Mouse (Mus musculus) thymus, postnatal 36 days (tissue): Measurements from ENCODE around the gene Srrm1.
"Not testable (repeated sequence)": the region's sequence is repeated elsewhere in the genome, so short reads cannot be mapped to it uniquely, and the experiment has no call there.

Experiments
- DNase-seq, 2 experiments: peaks; one replicate each; pipeline ENCODE4 v3.0.0; 2022; ENCODE audit warnings: mixed read lengths in 2 of 2

Gene Srrm1

DNA sequence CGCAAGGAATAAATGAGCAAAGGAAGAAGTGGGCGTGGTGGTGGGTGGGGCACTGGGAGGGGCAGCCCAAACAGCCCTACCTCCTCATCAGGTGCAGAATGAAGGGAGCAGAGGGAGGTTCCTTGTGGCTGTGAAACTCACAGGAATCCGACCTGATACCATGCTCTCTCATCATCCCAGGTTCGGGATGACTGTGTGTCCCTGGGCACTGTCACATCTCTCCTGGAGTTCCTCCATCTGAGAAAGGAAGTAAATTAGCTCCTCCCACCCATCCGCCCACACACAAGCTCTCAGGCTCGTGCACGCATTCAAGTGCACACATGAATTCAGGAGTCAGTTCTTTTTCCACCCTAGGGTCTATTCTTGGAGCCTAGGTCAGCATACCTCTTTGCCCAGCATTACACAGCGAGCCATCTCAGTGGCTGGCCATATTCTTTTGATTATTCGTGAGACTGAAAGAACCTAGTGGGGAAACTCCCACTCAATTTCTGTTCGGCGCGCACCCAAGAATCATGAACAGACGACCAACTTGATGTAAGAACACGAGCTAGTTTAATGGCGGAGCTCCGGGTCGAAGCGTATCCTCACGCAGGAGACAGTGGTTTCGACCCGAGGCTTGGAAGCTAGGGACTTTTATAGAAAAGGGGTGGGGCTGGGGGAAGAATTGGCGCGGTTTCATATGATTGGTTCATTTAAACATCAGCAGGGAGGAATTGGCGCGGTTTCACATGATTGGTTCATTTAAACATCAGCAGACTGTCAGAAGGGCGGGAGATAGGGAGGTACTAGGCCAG, 52.7 kb downstream of the Srrm1 start:
- no peak for DNase-seq

DNA sequence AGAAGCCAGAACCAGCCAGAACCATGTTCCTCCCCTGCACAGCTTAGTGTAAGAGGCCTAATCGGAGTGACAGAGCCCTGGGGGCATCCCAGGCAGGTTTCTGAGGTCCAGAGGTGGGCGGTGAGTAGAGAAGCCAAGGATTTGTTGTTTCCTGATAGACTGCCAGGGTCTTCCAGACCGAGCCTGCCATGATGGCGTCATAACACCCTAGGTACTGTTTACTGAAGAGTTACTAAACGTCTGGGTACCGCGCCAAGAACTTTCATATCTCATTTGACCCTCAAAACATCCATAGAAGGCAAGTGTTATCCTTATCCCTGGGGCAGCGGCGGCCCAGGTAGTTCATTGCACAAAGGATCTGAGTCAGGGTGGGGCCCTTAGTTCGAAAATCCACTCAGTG, 54.4 kb downstream of the Srrm1 start:
- DNase-seq = no peak

DNA sequence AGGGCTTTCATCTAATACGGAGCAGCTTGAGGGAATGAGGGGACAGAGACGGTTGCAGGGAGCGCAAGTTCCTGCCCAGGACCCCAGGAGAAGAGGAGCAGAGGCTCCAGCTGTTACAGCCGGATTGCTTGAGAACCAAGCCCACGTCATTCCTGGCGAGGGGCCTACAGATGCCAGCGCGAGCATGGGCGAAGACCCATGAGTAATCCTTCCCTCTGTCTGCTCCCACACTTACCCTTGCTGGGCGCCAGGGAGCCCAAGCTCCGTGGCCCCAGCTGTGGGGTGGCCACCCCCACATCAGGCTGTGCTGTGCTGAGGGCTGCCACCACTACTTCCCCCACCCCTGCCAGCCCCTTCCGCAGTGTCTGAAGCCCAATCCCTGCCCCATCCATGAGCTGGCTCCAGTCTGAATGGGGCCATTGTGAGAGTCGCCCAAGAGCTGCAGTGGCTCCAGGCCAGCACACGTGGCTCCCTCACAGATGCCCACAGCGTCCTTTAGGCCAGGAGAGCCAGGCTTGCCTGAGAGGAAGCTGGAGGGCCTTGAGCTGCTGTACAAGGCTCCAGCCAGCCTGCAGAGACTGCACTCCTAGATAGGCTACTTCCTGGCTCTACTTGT, 55.1 kb downstream of the Srrm1 start:
- DNase-seq = no peak

DNA sequence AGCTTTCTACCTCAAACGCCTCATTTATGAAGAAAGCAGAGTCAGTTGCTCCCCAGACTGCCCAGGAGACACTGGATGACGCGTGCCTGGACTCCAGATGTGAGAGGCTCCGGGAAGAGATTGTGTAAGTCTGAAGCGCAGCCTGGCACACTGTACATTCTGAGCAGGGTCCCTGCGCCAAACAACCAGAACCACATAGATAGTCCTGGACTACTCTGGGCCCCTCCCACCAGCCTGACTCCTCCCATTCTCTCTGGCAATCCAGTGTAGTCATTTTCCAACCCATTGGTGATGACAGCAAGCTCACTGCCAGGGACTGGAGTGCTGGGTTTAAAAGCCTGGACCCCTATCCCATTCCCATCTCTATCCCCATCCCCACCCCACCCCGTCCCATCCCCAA, 56.0 kb downstream of the Srrm1 start:
- DNase-seq = no peak

DNA sequence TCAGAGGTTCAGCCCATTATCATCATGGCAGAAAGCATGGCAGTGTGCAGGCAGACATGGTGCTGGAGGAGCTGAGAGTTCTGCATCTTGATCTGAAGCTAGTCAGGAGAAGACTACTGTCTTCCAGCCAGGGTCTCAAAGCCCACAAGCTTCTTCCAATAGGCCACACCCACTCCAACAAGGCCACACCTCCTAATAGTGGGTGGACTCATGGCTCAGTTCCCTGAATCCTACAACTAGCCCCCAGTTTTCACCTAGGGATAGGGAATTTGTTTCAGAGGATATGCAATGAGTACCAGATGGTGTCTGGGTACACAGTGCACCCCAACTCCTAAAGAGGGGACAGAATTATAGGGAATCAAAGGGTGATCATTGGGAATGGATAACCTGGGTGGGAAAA, 56.6 kb downstream of the Srrm1 start:
- no peak for DNase-seq

DNA sequence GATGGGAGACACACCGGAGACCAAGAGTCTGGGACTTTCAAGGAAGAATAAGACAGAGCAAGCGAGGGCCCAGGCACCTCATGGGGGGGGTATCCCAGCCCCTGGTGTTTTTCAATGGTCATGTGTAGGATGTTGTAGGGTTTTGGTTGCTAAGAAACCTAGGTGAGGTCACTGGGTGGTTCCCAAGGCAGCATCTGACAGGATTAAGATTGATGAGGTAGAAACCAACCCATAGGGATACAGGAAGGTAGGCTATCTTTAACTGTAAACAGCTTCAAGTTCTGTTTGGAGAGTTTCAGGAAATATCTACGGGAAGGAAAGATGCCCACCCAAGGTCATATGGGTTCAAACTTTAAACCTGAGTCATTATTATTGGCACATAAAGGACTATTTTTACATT, 59.3 kb downstream of the Srrm1 start:
- no peak for DNase-seq

DNA sequence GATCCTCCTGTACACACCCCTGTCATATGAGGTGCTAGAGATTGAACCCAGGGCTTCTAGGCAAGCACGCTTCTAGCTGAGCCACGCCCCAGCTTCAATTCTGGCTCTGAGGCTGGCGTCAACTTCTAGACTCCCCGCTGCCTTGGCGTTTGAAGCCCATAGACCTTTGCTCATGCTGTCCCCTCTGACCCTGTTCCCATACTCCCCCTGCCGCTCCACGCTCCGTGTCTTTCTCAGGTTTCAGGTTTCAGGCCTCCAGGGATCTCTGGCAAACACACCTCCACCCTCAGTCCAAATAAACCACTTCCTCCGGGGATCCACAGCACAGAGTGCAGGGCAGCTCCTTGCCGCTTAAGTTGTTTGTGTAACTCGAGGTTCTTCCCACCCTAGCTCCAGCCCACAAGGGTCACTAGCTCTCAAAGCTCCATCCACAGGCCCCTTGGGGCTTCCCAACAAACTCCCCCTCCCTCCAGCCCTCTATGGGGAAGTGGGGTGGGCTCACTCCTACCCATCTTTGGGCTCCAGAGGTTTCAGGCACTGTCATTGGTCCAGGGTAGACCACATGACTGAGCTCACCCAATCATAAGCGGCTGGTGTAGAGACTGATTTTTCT, 60.5 kb downstream of the Srrm1 start:
- DNase-seq = peak; percentile 36 to 48

DNA sequence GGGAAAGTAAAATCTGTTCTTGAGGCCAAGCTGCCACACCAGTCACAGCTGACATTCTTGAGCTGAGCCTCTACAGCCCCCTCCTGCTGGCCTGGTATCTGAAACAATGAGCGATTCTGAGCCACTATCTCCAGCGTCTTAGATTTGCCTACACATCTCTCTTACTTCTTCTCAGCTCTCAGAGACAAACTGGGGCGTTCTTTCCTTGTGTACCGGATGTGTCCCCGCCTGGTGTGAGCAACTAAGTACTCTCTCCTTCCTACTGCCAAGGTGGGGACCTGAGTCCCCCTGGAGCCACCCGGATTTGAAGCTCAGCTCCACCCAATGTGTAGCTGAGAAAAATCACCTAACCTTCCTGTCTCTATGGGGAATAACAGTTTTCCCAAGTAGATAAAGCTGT, 61.3 kb downstream of the Srrm1 start:
- no peak for DNase-seq

DNA sequence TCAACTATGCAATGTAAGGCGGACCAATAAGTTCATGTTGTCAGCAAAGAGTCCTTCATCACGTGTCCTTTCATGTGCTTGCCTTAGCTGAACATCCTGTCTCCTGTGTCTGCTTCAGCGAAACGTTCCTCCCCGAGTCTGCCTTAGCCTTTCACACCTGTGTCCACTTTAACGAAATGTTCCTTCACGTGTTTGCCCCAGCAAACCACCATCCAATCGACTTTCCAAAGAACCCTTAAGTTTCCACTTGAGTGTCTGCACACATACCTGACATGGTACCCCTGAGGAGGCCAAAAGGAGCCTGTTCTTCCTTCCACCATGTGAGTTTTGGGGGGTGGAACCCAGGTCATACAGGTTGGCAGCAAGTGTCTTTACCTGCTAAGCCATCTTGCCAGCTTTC, 61.9 kb downstream of the Srrm1 start:
- DNase-seq = no peak

DNA sequence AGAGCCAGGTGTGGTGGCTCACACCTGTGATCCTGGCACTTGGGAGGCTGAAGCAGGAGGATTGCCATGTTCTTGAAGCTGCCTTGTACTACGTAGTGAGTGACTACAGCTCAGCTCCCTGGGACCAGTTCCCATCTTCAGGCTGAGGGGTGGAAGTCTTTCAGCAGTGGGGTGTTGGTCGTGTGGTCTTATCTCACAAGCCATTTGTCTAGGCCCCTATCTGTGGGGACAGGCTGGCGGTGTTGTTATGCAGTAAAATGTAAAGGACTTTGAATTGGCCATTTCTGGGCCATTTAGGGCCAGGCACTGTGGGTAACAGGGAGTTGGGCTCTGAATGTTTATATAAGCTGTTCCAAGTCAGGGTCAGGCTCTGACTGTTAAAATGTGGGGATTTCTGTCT, 65.1 kb downstream of the Srrm1 start:
- DNase-seq = no peak

DNA sequence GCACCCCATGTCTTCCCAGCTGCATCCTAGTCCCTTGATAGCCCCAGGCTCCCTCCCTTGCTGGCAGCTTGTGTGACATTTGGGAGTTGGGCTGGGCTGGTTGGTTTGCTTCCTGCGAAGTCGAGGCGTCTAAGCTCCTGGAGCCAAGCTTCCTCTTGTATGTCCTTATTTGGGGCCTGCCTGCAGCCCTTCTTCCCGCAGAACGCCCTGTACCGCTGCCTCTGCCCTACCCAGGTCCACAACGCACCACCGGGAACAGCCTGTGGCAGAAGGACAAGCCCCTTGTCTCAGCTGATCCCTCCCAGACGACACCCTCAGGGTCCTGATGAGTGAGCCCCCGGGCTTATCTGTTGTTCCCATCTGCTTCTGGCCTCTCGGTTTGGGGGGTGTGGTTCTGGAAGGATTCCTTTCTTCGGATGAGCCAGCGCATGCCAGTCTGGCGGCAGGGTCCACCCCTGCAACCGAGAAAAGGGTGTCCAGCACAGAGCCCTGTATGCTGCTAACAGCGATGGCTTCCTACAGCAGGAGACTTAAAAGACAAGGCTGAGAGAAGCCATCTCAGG, 66.2 kb downstream of the Srrm1 start:
- DNase-seq = no peak

DNA sequence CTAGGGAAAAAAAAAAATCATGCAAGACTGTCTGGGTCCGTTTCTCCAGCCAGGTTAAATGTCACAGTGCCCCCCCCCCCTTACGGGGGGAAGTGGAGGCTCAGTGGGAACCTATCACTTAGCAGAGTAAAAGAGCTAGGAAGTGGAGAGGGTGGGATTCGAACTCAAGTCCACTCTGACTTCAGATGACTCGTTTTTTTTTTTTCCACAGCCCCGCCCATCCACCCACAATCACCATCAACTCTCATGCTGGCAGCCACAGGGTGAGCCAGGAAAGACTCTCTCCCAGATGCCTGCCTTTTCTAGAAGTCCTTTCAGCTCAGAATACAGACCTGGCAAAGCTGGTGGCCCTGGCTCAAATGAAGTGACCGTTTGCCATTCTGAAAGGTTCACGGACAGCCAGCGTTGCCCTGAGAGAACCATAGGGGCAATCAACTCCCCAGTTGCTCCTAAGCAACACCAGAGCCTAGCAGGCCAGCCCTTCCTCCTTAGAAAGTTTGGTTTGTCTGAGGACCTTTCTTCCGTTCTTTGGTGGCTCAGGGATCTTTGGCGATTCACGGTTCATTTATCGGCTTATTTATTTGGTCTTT, 67.0 kb downstream of the Srrm1 start:
- no peak for DNase-seq

DNA sequence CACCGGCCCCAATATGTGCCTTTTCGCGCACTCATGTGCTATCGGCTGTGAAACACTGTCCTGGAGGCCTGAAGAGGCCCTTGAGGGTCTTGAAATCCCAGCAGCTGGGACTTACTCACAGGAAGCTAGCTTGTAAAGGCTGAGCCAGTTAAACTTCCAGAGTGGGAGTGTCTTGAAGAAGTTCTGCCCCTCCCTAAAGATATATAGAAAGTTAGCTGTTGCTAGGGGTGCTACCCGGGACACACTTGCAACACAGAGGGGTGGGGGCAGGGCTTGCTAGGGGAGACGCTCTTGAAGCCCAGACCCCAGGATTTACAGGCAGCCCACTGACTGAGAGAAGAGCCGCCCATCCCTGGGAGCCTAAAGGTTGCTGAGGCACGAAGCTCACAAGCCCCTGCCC, 67.7 kb downstream of the Srrm1 start:
- no peak for DNase-seq

DNA sequence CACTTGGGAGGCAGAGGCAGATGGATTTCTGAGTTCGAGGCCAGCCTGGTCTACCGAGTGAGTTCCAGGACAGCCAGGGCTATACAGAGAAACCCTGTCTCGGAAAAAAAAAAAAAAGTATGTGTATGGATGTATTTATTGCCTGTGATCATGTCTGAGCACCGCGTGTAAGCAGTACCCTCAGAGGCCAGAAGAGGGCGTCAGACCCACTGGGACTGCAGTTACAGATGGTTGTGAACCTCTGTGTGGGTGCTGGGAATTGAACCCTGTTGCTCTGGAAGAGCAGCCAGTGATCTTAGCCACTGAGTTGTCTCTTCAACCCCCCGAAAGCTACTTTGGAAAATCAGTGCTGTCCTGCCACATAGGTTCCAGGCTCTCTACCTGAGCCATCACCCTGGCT, 69.2 kb downstream of the Srrm1 start:
- no peak for DNase-seq

DNA sequence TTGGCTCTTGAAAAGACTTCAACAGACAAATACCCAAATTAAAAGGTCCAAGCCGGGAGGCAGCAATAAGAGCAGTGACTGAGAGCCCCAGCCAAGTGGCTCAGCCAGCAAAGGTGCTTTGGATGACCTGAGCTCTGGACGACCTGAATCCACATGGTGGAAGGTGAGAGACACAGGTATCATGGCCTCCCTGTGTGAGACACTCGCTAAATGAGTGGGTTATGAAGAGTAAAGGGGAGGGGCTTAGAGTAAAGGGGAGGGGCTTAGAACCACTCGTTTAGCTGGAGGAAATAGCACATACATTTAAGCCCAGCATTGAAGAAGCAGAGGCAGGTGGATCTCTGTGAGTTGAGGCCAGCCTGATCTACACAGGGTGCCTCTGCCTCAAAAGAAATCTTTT, 69.7 kb downstream of the Srrm1 start:
- DNase-seq = no peak

DNA sequence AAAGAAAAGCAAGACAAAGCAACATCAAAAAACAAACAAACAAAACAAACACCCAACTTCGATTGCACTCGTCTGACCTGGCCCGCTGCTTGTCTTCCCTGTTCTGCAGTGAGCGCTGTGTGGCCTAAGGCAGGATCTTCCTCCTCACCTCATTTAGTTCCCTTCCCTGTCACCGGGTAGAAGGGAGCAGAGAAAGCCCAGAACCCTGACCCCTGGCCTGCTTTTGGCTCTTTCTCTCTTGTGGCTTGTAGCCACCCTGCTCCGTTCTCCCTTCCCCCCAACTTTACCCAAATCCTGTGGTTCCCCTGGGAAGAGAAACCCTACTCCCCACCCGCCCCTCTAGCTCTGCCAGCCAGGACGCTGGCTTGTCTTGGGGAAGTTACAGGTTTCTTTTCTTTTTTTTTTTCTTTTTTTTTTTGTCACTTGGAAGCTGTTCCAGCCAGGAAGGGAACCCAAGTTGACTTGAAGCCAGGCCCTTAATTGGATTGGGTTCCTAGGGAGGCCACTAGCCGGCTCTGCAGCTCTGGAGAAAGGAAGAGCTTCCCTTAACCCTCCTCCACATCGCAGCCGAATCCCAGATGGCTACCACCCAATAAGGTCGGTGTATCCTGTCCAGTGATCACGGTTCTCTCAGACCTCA, 70.3 kb downstream of the Srrm1 start:
- DNase-seq = no peak

DNA sequence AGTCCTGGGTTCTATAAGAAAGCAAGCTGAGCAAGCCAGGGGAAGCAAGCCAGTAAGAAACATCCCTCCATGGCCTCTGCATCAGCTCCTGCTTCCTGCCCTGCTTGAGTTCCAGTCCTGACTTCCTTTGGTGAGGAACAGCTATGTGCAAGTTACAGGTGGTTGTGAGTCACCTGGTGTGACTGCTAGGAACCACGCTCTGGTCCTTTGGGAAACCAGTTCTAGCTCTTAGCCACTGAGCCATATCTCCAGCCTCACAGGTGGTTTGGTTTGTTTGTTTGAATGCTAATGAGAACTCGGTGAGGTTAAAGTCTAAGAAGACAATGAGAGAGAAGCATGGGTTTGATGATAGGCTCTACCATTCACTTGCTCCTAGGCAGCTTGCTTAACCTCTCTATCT, 73.1 kb downstream of the Srrm1 start:
- DNase-seq = not testable (repeated sequence)

DNA sequence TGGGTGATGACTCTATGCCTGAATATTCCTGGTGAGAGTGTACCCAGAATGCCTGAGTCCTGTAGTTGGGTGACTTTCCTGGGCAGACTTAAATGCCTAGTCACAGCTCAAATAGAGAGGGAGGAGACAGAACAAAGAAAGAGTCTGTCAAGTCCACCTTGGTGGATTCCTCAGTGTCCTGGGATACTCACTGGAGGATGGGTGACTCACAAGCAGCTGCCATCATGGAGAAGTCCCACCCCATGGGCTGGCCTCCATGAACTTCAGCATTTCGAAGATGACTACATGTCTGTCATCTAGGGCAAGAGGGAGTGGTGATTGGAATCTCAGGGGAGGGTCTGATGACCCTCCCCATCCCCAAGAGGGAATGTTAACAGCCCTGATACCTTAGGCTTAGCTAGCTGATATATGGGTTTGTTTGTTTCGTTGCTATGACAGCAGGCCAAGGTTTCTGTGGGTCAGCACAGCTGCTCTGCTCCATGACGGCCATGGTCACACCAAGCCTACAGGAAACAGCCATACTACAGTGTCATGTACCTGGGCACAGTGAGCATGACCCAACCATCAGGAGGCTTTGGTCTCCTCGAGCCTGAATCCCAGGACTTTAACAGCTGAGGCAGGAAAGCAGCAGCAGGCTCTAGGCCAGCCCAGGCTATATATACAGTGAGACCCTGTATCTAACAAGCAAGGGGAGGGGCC, 76.3 kb downstream of the Srrm1 start:
- no peak for DNase-seq

DNA sequence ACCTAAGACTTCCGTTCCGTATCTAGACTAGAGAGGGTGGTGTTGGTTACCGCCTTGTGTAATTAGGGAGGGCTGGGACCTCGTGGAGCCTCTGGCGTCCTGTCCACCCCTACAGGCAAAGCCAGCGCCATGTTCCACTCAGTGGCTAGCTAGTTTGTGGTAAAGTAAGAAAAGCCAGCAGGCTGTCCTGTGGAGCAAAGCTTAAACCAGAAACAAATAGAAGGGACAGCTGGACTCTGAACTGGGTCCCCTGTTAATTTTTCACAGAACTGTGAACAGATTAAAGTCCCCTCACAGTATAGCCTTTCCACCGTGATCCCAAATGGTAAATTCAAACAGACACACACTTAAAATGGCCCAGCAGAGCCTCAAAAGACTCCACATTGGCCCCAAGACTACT, 78.4 kb downstream of the Srrm1 start:
- no peak for DNase-seq

DNA sequence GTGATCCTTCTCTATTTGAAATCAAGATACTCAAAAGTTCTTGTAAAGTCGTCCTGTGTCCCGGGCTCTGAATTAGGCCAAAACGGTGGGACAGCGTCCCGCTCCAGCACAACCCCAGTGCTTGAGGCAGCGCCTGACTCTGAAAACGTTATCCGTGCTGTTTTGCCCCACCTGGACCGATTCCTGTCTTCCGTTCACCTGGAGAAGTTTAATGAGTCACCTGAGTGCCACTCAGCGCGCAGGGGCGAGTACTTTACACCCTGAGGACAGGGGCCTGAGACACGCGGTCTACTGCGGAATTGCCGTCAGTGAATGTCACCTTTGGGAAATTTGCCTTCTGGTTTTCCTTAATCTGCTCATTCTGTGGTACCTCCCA, 79.8 kb downstream of the Srrm1 start:
- DNase-seq = no peak

DNA sequence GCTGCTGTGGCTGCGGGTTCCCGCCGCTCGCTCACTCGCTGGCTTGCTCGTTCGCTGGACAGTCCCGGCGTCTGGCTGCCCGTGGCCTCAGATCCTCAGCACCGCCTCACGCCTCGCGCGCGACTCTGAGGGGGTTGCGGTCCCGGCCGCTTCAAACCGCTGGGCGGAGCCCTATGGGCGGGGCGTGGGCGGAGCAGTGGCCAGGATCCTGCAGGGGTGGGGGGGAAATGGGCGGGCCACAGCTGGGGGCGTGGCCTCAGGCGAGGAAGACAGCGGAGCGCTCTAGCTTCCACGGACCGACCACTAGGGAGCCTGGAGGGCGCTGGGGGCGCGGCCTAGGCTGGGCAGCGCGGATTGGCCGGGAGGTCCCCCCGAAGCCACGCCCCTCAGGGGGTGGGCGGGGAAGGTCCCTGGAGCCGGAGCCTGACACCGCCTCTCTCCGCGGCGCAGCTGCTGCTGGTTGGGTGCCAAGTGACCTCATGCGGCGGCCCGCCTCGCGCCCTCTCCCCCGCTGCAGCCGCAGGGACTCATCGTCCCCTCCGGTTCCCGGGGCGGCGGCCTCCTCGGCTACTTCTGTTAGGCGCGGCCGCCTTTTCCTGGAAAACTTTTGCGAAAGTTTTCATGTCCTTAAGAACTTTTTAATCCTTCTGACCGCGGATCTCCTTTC, 80.3 kb downstream of the Srrm1 start, which contains the start of gene Clic4:
Gene Clic4 (minus strand): TSS at position 175 of the 667 bp plus-strand sequence.
- peak; percentile 100 for DNase-seq
